Mouse (Mus musculus) ES-Bruce4 (cell line): ENCODE measurements around the gene Carmil2. TPM values are rescaled to one million over a fixed set of nuclear protein-coding genes. Genes with fewer than 3 reads are reported as not detected.

Experiments
- H3K27ac ChIP-seq: 2 replicates; pipeline ENCODE4 v1.5.1; 2012; ENCODE audit warnings: low read length, inconsistent platforms; ENCODE audit not compliant: insufficient read depth
- H3K27me3 ChIP-seq: 2 replicates; pipeline ENCODE4 v1.6.1; 2012; ENCODE audit warnings: mild to moderate bottlenecking, low read length, inconsistent platforms; ENCODE audit not compliant: control insufficient read depth, poor library complexity, insufficient read depth, severe bottlenecking
- H3K36me3 ChIP-seq: 2 replicates; pipeline ENCODE4 v1.6.1; 2012; ENCODE audit warnings: inconsistent platforms, mild to moderate bottlenecking, low read length, moderate library complexity; ENCODE audit not compliant: control insufficient read depth, poor library complexity, insufficient read depth, severe bottlenecking
- H3K4me1 ChIP-seq: one replicate; pipeline ENCODE4 v1.8.1; 2011; ENCODE audit warnings: low read length; ENCODE audit not compliant: control insufficient read depth, insufficient read depth
- H3K4me3 ChIP-seq: 2 replicates; pipeline ENCODE4 v1.5.1; 2011; ENCODE audit warnings: low read depth, mild to moderate bottlenecking, low read length
- H3K9ac ChIP-seq: 2 replicates; pipeline ENCODE4 v1.6.1; 2012; ENCODE audit warnings: low read depth, mild to moderate bottlenecking, inconsistent platforms; ENCODE audit not compliant: poor library complexity, severe bottlenecking
- H3K9me3 ChIP-seq: replicated peaks from 2 replicates; pipeline ENCODE4 v1.6.1; 2012; ENCODE audit warnings: mild to moderate bottlenecking, low read length, inconsistent platforms; ENCODE audit not compliant: control insufficient read depth, poor library complexity, insufficient read depth, severe bottlenecking
- CTCF ChIP-seq: IDR thresholded peaks from one replicate; pipeline ENCODE4 v1.8.1; 2011; ENCODE audit warnings: low read depth, low read length
- EP300 ChIP-seq: IDR thresholded peaks from 2 replicates; pipeline ENCODE4 v1.6.1; 2011; ENCODE audit warnings: low read depth, low read length; ENCODE audit not compliant: insufficient read depth
- POLR2A ChIP-seq: IDR thresholded peaks from one replicate; pipeline ENCODE4 v1.8.1; 2011; ENCODE audit warnings: low read length; ENCODE audit not compliant: insufficient read depth
- polyA plus RNA-seq: library from polyadenylated mRNA; stranded (reverse); fragments of >200 nt; gene quantifications from 2 replicates; pipeline ENCODE4 v1.2.4, GENCODE M21; 2011; ENCODE audit warnings: low read depth; ENCODE audit not compliant: missing spikeins, insufficient read depth, insufficient read length

Carmil2 gene
- polyA plus RNA-seq, 1 experiment, result 4.7 TPM

- Histone ChIP-seq H3K9me3 (no peaks in the 10 kb centered on the region), H3K27me3 (no peaks in the 10 kb centered on the region), H3K9ac (no peak overlapping the region), H3K4me3 (no peak overlapping the region), H3K36me3 (peaks cover 29% of the 10 kb centered on the region), H3K4me1 (no peaks in the 10 kb centered on the region), H3K27ac (no peak overlapping the region)
- TF ChIP-seq EP300 (no peak), POLR2A (no peak), CTCF (no peak)
Observed at GRCm38 (mm10) chr8:105645205-105645604, 40.9 kb upstream of the Carmil2 start.

- H3K4me1 ChIP-seq, result no peaks in the 10 kb centered on the region
- TF ChIP-seq POLR2A, result no peak
- no peak for TF ChIP-seq CTCF
- TF ChIP-seq EP300, result no peak
- H3K36me3 ChIP-seq, result peaks cover 36% of the 10 kb centered on the region
- no peaks in the 10 kb centered on the region for H3K27me3 ChIP-seq
- H3K9ac ChIP-seq, result no peak overlapping the region
- H3K9me3 ChIP-seq, result no peaks in the 10 kb centered on the region
- no peak overlapping the region for H3K27ac ChIP-seq
- H3K4me3 ChIP-seq, result no peak overlapping the region
Observed at GRCm38 (mm10) chr8:105648929-105649328, 37.1 kb upstream of the Carmil2 start.

- TF ChIP-seq EP300 (no peak), CTCF (no peak), POLR2A (no peak)
- Histone ChIP-seq H3K9me3 (no peaks in the 10 kb centered on the region), H3K36me3 (peaks cover 15% of the 10 kb centered on the region), H3K4me1 (no peaks in the 10 kb centered on the region), H3K9ac (no peak overlapping the region), H3K27me3 (no peaks in the 10 kb centered on the region; the same call in 1 of the 2 replicates), H3K27ac (no peak overlapping the region), H3K4me3 (no peak overlapping the region)
Observed at GRCm38 (mm10) chr8:105657641-105658040, 28.4 kb upstream of the Carmil2 start.

- H3K4me1 ChIP-seq, result no peaks in the 10 kb centered on the region
- H3K27me3 ChIP-seq, result no peaks in the 10 kb centered on the region; the same call in 1 of the 2 replicates
- H3K9me3 ChIP-seq, result no peaks in the 10 kb centered on the region
- peaks cover 30% of the 10 kb centered on the region for H3K36me3 ChIP-seq
- H3K27ac ChIP-seq, result no peak overlapping the region
- no peak overlapping the region for H3K4me3 ChIP-seq
- no peak overlapping the region for H3K9ac ChIP-seq
- TF ChIP-seq EP300, result no peak
- TF ChIP-seq POLR2A, result no peak
- no peak for TF ChIP-seq CTCF
Observed at GRCm38 (mm10) chr8:105661167-105661566, 24.9 kb upstream of the Carmil2 start.

GRCm38 (mm10) chr8:105677891-105678290 lies 8.2 kb upstream of the Carmil2 start:
- Histone ChIP-seq H3K27ac (no peak overlapping the region), H3K27me3 (no peaks in the 10 kb centered on the region), H3K9ac (no peak overlapping the region), H3K9me3 (no peaks in the 10 kb centered on the region), H3K4me3 (no peak overlapping the region), H3K36me3 (peaks cover 82% of the 10 kb centered on the region), H3K4me1 (no peaks in the 10 kb centered on the region)
- TF ChIP-seq CTCF (no peak), POLR2A (no peak), EP300 (no peak)

- H3K36me3 ChIP-seq, result peaks cover 26% of the 10 kb centered on the region
- H3K9me3 ChIP-seq, result no peaks in the 10 kb centered on the region
- peak overlapping the region; percentile 84 for H3K9ac ChIP-seq
- H3K27me3 ChIP-seq, result no peaks in the 10 kb centered on the region
- H3K4me1 ChIP-seq, result peaks cover 3% of the 10 kb centered on the region
- H3K4me3 ChIP-seq, result no peak overlapping the region
- TF ChIP-seq EP300 (no peak), CTCF (no peak), POLR2A (no peak)
- peak overlapping the region; percentile 0; the same call in 1 of the 2 replicates for H3K27ac ChIP-seq
Observed at GRCm38 (mm10) chr8:105685325-105685724, 749 bp upstream of the Carmil2 start.
